Mouse (Mus musculus) lung, adult 2 months (tissue): ENCODE measurements at regions not wholly inside any gene's neighbourhood (a gene's known extent, or its start where the extent isn't known, plus 50 kb on each side); places are given as distances from the start of the nearest gene placed in this dataset.

ENCODE experiments used
- CTCF ChIP-seq: fragments of 200-500 bp; IDR thresholded peaks from 2 replicates; pipeline ENCODE4 v1.5.1; 2011; ENCODE audit warnings: mild to moderate bottlenecking, low read length, control low read depth; ENCODE audit not compliant: insufficient read depth
- POLR2A ChIP-seq: fragments of 200-500 bp; IDR thresholded peaks from 2 replicates; pipeline ENCODE4 v1.6.1; 2011; ENCODE audit warnings: low read depth, mild to moderate bottlenecking, control low read depth, low read length, borderline replicate concordance; ENCODE audit errors: extremely low read depth

DNA sequence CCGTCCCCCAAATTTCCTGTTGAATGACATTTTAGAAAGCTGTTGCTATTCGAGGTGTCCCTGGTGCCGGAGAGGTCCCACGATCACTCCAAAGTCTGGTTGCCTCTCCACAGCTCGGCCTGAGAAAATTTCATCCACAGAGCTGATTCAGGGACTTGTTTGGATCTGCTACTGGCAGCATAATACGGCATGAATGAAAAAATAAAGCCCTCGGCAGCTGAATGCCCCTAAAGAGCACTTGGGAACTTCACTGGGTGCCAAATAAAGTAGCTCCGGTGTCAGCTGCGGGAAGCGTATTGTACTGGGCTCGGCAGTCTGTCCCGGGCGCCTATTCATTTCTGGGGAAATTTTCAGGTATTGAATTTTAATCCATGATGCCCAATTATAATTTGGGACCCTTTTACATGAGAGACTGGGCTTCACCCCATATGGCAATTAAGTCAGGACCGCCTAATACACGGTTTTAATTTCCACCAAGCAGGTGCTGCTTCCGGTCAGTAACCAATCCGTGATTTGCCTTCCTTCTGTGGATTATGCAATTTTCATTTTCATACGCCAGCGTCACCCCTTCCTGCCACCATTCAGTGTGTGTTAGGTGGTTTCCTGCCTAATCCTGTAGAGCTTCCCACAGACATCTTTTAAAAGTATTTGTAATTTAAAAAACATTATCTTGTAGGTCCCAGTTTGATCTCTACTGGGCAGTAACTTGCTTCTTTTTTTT, 200.7 kb upstream of the Adgrl2 start:
- no peak for TF ChIP-seq CTCF
- no peak for TF ChIP-seq POLR2A
